Mouse (Mus musculus) myocyte (in vitro differentiated cells): ENCODE data around the gene Phlpp1.

Source experiments
- MAX ChIP-seq: IDR thresholded peaks from one replicate; pipeline ENCODE4 v1.6.1; 2011; ENCODE audit warnings: low read depth, mild to moderate bottlenecking, control low read depth
- POLR2A ChIP-seq: IDR thresholded peaks from one replicate; pipeline ENCODE4 v1.6.1; 2011; ENCODE audit warnings: low read depth, mild to moderate bottlenecking, control low read depth, moderate library complexity; ENCODE audit not compliant: insufficient read length
- USF1 ChIP-seq: IDR thresholded peaks from one replicate; pipeline ENCODE4 v1.6.1; 2011; ENCODE audit warnings: low read depth, mild to moderate bottlenecking, control low read depth, moderate library complexity

DNA sequence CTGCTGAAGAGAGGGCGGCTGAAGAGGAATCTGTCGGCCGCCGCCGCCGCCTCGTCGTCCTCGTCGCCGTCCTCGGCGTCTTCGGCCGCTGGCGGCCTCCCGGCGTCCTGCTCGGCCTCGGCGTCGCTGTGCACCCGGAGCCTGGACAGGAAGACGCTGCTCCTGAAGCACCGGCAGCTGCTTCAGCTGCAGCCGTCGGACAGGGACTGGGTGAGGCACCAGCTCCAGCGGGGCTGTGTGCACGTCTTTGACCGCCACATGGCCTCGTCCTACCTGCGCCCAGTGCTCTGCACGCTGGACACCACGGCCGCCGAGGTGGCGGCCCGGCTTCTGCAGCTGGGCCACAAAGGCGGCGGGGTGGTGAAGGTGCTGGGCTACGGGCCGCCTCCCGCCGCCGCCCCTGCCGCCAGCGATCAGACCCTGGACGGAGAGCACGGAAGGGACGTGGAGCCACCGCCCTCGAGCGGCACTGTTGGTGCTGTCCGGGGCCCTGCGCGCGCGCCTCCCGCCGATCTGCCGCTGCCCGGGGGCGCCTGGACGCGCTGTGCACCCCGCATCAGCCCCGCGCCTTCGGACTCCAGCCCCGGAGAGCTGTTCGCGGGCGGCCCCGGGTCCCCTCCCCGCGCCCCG lies 864 bp downstream of the Phlpp1 start:
- no peak for TF ChIP-seq USF1
- no peak for TF ChIP-seq POLR2A
- no peak for TF ChIP-seq MAX
